Comparison of ENCODE assay signal across 20 mouse cellular contexts in genomic region chr16:33567736-33568135, GRCm38 (mm10). TPM values are rescaled to one million over a fixed set of nuclear protein-coding genes. Genes with fewer than 3 reads are reported as not detected.
DNase-seq lines count a peak whose midpoint lies in the region; ATAC-seq and TF ChIP-seq lines count a peak whose summit lies in the region.
"Had no signal": no experiment of that assay in that cellular context is flagged by ENCODE, and none has a peak within 500 bp of the region (broad histone marks: within the 10 kb centered on the region; RNA-seq: fewer than 3 reads in every experiment).

No protein-coding gene starts in this region.

- no peak for TF ChIP-seq CTCF in liver, adult 2 months (IDR thresholded peaks at IDR 0.05; ENCODE audit: low read depth, low read length)

- peaks cover 18% of the 10 kb centered on the region for H3K4me1 ChIP-seq in hindbrain, embryonic 10.5 days (replicated peaks)
- no peaks in the 10 kb centered on the region for H3K4me1 ChIP-seq in hindbrain, embryonic 16.5 days (ENCODE audit: control insufficient read depth, insufficient read depth, low read depth, low read length)
- peaks cover 3% of the 10 kb centered on the region; the same call in 1 of the 2 replicates for H3K4me1 ChIP-seq in liver, adult 2 months (ENCODE audit: control insufficient read depth, insufficient read depth, low read length)
- H3K4me1 ChIP-seq: liver, embryonic 15.5 days had no signal

- TF ChIP-seq POLR2A in liver, adult 2 months (IDR thresholded peaks at IDR 0.05; ENCODE audit: extremely low read depth, insufficient read depth, low read length): no peak

- no peaks in the 10 kb centered on the region for H3K36me3 ChIP-seq in hindbrain, embryonic 10.5 days
- no peaks in the 10 kb centered on the region for H3K36me3 ChIP-seq in hindbrain, embryonic 16.5 days (ENCODE audit: control insufficient read depth, insufficient read depth, low read length)
- no peaks in the 10 kb centered on the region for H3K36me3 ChIP-seq in liver, adult 2 months (ENCODE audit: control insufficient read depth, insufficient read depth, low read length)
- H3K36me3 ChIP-seq: forebrain, embryonic 12.5 days; heart, embryonic 13.5 days; hindbrain, embryonic 12.5 days; liver, embryonic 15.5 days; lung, embryonic 15.5 days had no signal

- no peak overlapping the region for H3K9ac ChIP-seq in hindbrain, embryonic 16.5 days (ENCODE audit: low read depth, low read length)
- H3K9ac ChIP-seq in liver, adult 2 months (ENCODE audit: low read depth, low read length): no peak overlapping the region
- H3K9ac ChIP-seq: forebrain, embryonic 12.5 days; heart, embryonic 13.5 days; hindbrain, embryonic 12.5 days; liver, embryonic 15.5 days; lung, embryonic 15.5 days had no signal

- no peaks in the 10 kb centered on the region for H3K9me3 ChIP-seq in hindbrain, embryonic 10.5 days
- no peaks in the 10 kb centered on the region for H3K9me3 ChIP-seq in hindbrain, embryonic 16.5 days (ENCODE audit: control insufficient read depth, low read length)
- H3K9me3 ChIP-seq: forebrain, embryonic 12.5 days; heart, embryonic 13.5 days; hindbrain, embryonic 12.5 days; liver, embryonic 15.5 days; lung, embryonic 15.5 days; megakaryocyte, embryonic 14.5 days had no signal

- no peak for ATAC-seq in hindbrain, embryonic 16.5 days

- no peak overlapping the region for H3K4me3 ChIP-seq in hindbrain, embryonic 10.5 days
- H3K4me3 ChIP-seq in hindbrain, embryonic 16.5 days (ENCODE audit: low read length): no peak overlapping the region
- H3K4me3 ChIP-seq in liver, adult 2 months (ENCODE audit: insufficient read depth, low read depth, low read length): no peak overlapping the region
- H3K4me3 ChIP-seq: forebrain, embryonic 12.5 days; gastrocnemius, adult 2 months; heart, embryonic 13.5 days; hindbrain, embryonic 12.5 days; liver, embryonic 15.5 days; lung, embryonic 15.5 days; megakaryocyte, embryonic 14.5 days had no signal

- H3K4me2 ChIP-seq in hindbrain, embryonic 16.5 days (ENCODE audit: low read length): no peak overlapping the region
- H3K4me2 ChIP-seq: forebrain, embryonic 12.5 days; heart, embryonic 13.5 days; hindbrain, embryonic 12.5 days; liver, embryonic 15.5 days; lung, embryonic 15.5 days had no signal

- no peak for DNase-seq in hindbrain, embryonic 10.5 days (ENCODE audit: low spot score)
- DNase-seq in liver, adult 2 months (ENCODE audit: extremely low read depth, low read depth, low spot score): peak; percentile 33
- no peak for DNase-seq in liver
- DNase-seq in kidney, postnatal 14 days: peak; percentile 19
- peak; percentile 39 for DNase-seq in yolk sac, embryonic 10.5 days (ENCODE audit: low spot score)
- no peak for DNase-seq in gastrocnemius, adult 8-10 months (ENCODE audit: low spot score in 2 of 2)
- DNase-seq: adrenal gland, postnatal 14 days; cerebellum, adult 2 months; gastrocnemius, adult 2 months; heart, postnatal 14 days; lung, postnatal 36 days; thymus, postnatal 14 days had no signal

- H3K27me3 ChIP-seq in hindbrain, embryonic 10.5 days (ENCODE audit: insufficient read depth, poor library complexity, severe bottlenecking): no peaks in the 10 kb centered on the region
- H3K27me3 ChIP-seq in hindbrain, embryonic 16.5 days (replicated peaks; ENCODE audit: control insufficient read depth, insufficient read depth, low read length): no peaks in the 10 kb centered on the region
- H3K27me3 ChIP-seq in liver, adult 2 months (ENCODE audit: control insufficient read depth, insufficient read depth, low read length): no peaks in the 10 kb centered on the region
- H3K27me3 ChIP-seq: forebrain, embryonic 12.5 days; heart, embryonic 13.5 days; hindbrain, embryonic 12.5 days; liver, embryonic 15.5 days; lung, embryonic 15.5 days had no signal

- peak overlapping the region; percentile 66; the same call in 1 of the 2 replicates for H3K27ac ChIP-seq in hindbrain, embryonic 10.5 days
- no peak overlapping the region for H3K27ac ChIP-seq in hindbrain, embryonic 16.5 days (ENCODE audit: low read depth, low read length)
- H3K27ac ChIP-seq in liver, adult 2 months (replicated peaks; ENCODE audit: insufficient read depth, low read depth, low read length): no peak overlapping the region
- H3K27ac ChIP-seq: forebrain, embryonic 12.5 days; gastrocnemius, adult 2 months; heart, embryonic 13.5 days; hindbrain, embryonic 12.5 days; kidney, postnatal 0 days; liver, embryonic 15.5 days; lung, embryonic 15.5 days had no signal

- H3K79me2 ChIP-seq in liver, adult 2 months (ENCODE audit: control insufficient read depth, insufficient read depth, low read length): no peaks in the 10 kb centered on the region

- WGBS in hindbrain, embryonic 10.5 days: 49% methylated on average over 4 of the region's 4 CpGs
- 60% methylated on average over 4 of the region's 4 CpGs for WGBS in hindbrain, embryonic 16.5 days
- WGBS in liver, adult 2 months: 78% methylated on average over 4 of the region's 4 CpGs

RNA-seq across cellular contexts. Expression of gene Slc12a8, which starts 50.6 kb away (rescaled TPM):
- 0.81 and 0.96 TPM in 2 replicates for polyA plus RNA-seq in hindbrain, embryonic 10.5 days (2016; fragmentation: Nextera tagmentation; extraction: Ambion mirVana)
- polyA plus RNA-seq in hindbrain, embryonic 16.5 days (2015; fragmentation: Nextera tagmentation; extraction: Ambion mirVana): 0.94 and 1.5 TPM in 2 replicates
- total RNA-seq in liver, adult 2 months (2014; rRNA removed): 0.09 and 0.20 TPM in 2 replicates
- 0.29 and 0.32 TPM in 2 replicates for polyA plus RNA-seq in liver, adult 2 months (2012; rRNA removed)
- under 1 TPM; 0.10 to 0.32 (median 0.22) TPM for total RNA-seq in gastrocnemius, adult 8-10 months (2022)

Comparison
In these comparisons a context has a peak if more than half of its experiments do, and no peak if none do; other contexts are left out.
1. DNase-seq: peak in liver, adult 2 months (single experiment), kidney, postnatal 14 days (single experiment) and yolk sac, embryonic 10.5 days (single experiment); none in hindbrain, embryonic 10.5 days (single experiment), liver (single experiment) and gastrocnemius, adult 8-10 months (0 of 2).